Mouse (Mus musculus) gastrocnemius, adult 18-20 months (tissue): Measurements from ENCODE around the gene Tmem178b. TPM values are rescaled to one million over a fixed set of nuclear protein-coding genes. Genes with fewer than 3 reads are reported as not detected.
A peak's percentile ranks its signal among the peaks of the same experiment; 100 is the strongest.

Source experiments
- DNase-seq: peaks from one replicate; pipeline ENCODE4 v3.0.0; 2021; ENCODE audit warnings: low spot score
- long read RNA-seq, 2 experiments: library from polyadenylated mRNA; stranded (forward); transcript quantifications; one replicate each; pipeline ENCODE4 v2.0.0; 2021
- total RNA-seq, 2 experiments: library from RNA; stranded (reverse); gene quantifications; 2 replicates each; pipeline ENCODE4 v1.2.3; 2021

Gene Tmem178b
- 1 to 10 TPM in 1 of 2 experiments, under 1 TPM in 1; 0.47 to 1.6 TPM for total RNA-seq
- long read RNA-seq, experiment 1: 0 reads
- long read RNA-seq, experiment 2: 0 reads

- DNase-seq: no peak
These were observed at the start of gene Tmem178b for GRCm38 (mm10) chr6:39872901-39873591. Gene Tmem178b, plus strand, starts transcription at chr6:39873271.

- peak; percentile 61 for DNase-seq
These were observed 44.3 kb upstream of the Tmem178b start for GRCm38 (mm10) chr6:39828736-39829135.

DNA sequence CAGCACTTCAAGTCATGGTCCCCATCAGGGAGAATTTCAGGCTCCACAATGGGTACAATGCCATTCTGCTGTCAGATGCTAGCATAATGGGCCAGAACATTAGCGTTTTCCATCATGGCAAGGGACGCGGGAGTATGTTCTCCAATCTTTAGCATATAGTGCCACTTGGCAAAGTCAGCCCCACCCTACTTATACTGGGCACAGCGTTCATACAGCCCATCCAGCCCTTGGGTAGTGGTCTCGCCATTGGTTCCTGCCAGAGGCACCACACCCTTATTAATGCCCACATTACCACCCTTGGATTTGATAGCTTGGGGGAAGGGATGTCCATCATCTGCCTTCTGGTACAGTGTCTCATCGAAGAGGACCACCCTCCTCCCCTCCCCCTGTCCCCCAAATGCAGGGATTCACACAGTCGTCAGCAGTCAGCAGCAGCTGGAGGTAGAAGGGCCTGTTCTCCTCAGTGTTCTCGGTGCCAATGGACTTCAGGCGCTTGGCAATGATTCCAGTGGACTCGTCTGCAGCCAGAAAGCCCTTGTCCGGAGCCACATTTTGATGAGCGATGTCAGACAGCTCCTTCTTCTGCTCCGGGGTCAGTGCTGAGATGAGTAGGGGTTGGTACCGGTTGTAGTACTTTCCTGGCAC is 29.3 kb upstream of the Tmem178b start:
- DNase-seq: no peak

DNA sequence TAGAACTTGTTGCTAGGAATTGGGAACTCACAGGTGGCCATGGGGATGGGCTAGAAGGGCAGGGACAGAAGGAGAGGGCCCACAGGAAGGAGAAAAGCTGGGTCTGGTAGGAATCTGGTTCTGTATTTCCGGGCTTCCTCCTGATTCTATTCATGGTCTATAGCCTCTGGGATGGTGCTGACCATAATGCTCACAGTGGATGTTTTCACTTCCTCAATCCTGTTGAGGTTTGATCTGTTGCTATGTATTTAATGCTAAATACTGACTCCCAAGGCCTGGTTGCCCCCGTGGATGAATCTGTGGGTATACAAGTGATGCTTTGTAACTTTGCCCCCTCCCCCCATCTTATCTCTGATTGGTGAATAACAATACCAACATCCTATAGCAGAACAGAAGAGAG is 25.5 kb upstream of the Tmem178b start:
- DNase-seq: no peak

DNA sequence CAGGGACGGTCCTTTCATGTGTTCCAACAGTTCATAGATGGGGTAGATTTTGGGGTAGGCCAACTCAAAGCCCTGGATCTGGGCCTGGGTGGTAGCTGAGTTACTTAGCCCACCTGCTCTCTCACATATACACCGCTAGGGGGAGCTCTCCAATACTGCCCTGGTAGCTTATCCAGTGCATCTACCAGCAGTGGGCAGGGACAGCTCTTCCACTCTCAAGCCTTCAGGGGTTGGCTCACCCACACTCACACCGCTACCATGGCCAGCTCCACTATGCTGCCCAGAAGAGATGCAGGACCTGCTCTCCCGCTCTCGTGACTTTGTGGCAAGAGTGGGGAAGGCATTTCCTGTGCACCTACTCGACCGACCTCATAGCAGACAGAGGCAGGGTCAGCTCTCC is 24.3 kb upstream of the Tmem178b start:
- DNase-seq: no peak

- DNase-seq: no peak
These were observed 23.4 kb upstream of the Tmem178b start for GRCm38 (mm10) chr6:39849667-39850066.

DNA sequence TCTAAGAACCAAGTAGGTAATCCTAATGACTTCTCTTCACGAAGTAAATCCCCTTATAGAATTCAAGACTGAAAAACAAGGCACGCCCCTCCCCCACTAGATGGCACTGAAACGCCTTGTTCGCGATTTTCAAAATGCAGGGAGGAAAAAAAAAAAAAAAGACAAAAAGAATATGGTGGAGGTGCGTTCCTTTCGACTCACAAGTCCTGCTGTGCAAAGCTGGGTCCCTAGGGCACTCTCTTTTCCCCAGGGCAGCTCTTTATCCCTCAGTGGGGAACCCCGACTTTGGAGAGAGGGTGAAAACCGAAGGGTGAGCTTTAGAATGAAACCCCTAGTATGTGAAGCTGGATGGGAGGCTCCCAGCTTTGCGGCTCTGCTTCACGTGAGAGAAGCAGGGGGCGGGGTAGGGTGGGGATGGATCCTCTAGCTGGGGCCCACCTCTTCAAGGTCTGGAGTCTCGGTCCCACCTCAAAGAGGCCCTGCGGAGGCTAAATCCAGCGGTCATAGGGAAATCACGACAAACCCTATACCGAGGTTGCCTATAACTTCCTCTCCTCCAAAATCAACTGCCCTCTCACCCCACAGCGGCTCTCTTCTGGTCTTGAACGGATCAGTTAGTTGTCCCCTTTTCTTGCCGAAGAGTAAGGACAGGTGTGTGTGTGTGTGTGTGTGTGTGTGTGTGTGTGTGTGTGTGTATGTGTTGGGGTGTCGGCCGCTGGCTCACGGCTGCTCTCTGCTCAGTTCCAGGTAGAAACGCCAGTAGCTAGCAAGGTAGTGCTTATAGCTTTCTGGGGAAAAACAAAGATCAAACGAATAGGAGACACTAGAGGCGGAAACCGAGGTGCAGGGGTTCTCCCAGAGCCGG is 2.6 kb upstream of the Tmem178b start:
- peak; percentile 12 for DNase-seq

GRCm38 (mm10) chr6:39871381-39872305 is 1.4 kb upstream of the Tmem178b start:
- DNase-seq: peak; percentile 72

GRCm38 (mm10) chr6:39872306-39872900 is 668 bp upstream of the Tmem178b start:
- DNase-seq: peak; percentile 7

GRCm38 (mm10) chr6:39875186-39875585 is 2.1 kb downstream of the Tmem178b start:
- no peak for DNase-seq

GRCm38 (mm10) chr6:39876444-39876843 is 3.4 kb downstream of the Tmem178b start:
- DNase-seq: no peak

- DNase-seq: no peak
These were observed 17.7 kb downstream of the Tmem178b start for GRCm38 (mm10) chr6:39890811-39891210.

DNA sequence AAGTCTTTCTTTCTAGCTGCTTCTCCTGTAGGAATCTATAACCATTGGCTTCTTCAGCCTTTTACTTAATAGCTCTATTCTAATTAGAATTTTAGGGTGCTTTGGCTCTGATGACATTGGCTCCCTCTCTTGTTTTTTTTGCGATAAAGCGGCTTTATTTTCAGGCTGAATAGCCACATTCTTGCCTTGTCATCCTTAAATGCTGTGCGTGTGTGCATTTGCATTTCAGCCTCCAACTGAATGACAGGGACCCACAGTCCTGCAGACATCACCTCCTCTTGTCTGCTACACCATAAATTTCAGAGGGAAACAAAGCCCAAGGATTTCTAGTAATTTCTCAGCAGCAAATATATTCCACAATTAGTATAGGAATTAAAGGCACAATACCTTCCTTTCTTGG is 23.4 kb downstream of the Tmem178b start:
- no peak for DNase-seq

DNA sequence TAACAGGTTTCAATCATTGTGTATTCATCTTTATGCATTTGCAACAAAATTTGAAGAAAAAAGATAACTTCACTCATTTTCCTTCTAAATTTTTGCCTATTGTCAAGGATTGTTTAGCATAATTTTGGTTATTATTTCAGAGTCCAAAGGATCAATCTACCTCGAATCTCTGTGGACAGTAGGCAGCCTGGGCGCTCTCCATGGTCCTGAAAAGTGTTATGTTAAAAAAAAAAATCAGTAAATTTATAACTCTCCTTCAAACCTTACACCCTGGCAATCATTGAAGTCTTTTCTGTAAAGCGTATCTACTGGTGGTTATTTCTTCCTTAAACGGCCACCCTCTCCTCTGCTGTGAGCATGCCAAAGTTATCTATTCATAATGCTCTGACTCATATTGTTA is 26.2 kb downstream of the Tmem178b start:
- no peak for DNase-seq

GRCm38 (mm10) chr6:39903220-39903773 is 30.2 kb downstream of the Tmem178b start:
- no peak for DNase-seq

GRCm38 (mm10) chr6:39903845-39904244 is 30.8 kb downstream of the Tmem178b start:
- no peak for DNase-seq

DNA sequence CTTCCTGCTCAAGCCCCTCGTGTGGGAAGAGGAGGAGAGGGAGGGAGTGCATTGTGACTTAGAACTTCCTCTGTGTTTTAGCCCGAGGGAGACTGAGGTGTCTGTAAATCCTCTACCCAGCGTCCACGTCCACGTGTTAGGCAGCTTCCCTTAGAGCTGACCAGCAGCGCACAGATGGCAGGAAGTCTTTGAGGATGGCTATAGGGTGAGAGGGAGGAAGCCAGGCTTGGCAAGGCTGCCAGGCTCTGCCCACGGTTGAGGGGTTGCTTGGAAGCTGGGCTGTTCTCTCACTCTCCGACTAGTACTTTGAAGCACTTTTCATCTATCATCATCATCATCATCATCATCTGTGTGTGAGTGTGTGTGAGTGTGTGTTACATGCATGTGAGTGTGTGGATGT is 41.9 kb downstream of the Tmem178b start:
- no peak for DNase-seq

GRCm38 (mm10) chr6:39915636-39916281 is 42.7 kb downstream of the Tmem178b start:
- no peak for DNase-seq

DNA sequence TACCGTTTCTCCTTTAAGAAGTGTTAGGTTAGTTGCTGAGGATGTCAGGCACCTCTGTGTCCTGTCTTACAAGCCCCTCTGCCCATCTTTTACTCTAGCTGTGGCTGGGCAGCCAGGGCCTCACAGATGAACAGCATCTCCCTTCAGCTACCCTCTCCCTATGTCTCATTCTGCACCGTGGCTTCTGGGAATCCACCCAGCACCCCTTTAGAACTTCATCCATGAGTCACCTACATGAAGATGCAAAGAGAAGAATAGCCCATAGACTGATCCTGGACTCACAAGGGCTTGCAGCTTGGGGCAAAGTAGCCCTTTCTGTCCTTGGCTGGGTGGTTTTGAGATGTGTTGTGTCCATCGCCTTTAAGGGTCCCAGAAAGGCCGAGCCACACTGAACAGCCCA is 43.4 kb downstream of the Tmem178b start:
- DNase-seq: no peak

GRCm38 (mm10) chr6:39917242-39917641 is 44.2 kb downstream of the Tmem178b start:
- DNase-seq: no peak
